Mouse (Mus musculus): ENCODE measurements around the gene Smim17. TPM values are rescaled to one million over a fixed set of nuclear protein-coding genes. Genes with fewer than 3 reads are reported as not detected.
"Not testable (repeated sequence)": the region's sequence is repeated elsewhere in the genome, so short reads cannot be mapped to it uniquely, and the experiment has no call there.

The Smim17 gene
- polyA plus RNA-seq, 1 experiment from 2014 or later, result 0.61 TPM

DNA sequence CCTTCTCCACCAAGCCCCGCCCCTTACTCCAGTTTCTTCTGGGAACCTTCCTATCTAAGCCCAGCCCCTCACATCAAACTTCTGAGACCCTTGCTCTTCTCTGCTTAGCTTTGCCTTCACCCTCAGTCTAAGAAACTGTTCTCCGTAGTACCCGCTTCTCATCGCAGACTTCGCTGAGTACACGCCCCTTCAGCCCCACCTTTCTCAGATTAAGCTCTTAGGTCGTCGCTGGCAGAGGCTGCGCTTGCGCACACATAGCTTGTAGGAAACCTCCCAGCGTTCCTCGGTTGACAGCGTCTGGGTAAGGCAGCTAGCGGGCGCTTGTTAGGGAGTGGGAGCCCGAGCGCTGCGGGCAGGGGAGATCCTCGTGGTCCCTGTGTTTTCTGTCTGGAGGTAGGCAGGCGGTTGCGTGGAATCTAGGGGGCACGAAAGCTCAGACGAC, 35.4 kb upstream of the Smim17 start, which contains the start of gene Zfp78:
Gene Zfp78, plus strand, starts transcription at position 234 of the 442 bp plus-strand sequence.
- H3K36me3 ChIP-seq (ENCODE audit: insufficient read depth), result no peaks in the 10 kb centered on the region
- 0 out of 2 replicates have a peak, but pooled peaks cover 5% of the 10 kb centered on the region for H3K4me1 ChIP-seq (ENCODE audit: insufficient read depth)
- TF ChIP-seq CTCF (IDR thresholded peaks at IDR 0.05; ENCODE audit: low read depth), result peak; percentile 33; the same call in 1 of the 2 replicates
- H3K27ac ChIP-seq (ENCODE audit: low read depth), result peak within 1 kb of the TSS; percentile 86
- under 1% methylated on average over 23 of the region's 23 CpGs for WGBS
- ATAC-seq (ENCODE audit: insufficient read depth) (peak; percentile 86), DNase-seq (peak; percentile 95)
- peak within 1 kb of the TSS; percentile 67 for H3K4me2 ChIP-seq
- no peaks in the 10 kb centered on the region for H3K27me3 ChIP-seq (ENCODE audit: insufficient read depth, low read length)
- no peaks in the 10 kb centered on the region for H3K9me3 ChIP-seq (ENCODE audit: low read depth, low read length)
- H3K4me3 ChIP-seq (ENCODE audit: low read depth, low read length), result peak within 1 kb of the TSS; percentile 56
- peak within 1 kb of the TSS; percentile 63 for H3K9ac ChIP-seq

- H3K4me3 ChIP-seq (ENCODE audit: low read depth, low read length), result no peak overlapping the region
- WGBS, result 68% methylated on average over 1 of the region's 1 CpGs
- no peak overlapping the region for H3K4me2 ChIP-seq
- no peaks in the 10 kb centered on the region for H3K27me3 ChIP-seq (ENCODE audit: insufficient read depth, low read length)
- no peaks in the 10 kb centered on the region for H3K9me3 ChIP-seq (ENCODE audit: low read depth, low read length)
- DNase-seq, result no peak
- no peak overlapping the region for H3K9ac ChIP-seq
- TF ChIP-seq CTCF (IDR thresholded peaks at IDR 0.05; ENCODE audit: low read depth), result no peak
- H3K36me3 ChIP-seq (ENCODE audit: insufficient read depth), result no peaks in the 10 kb centered on the region
- H3K27ac ChIP-seq (ENCODE audit: low read depth), result no peak overlapping the region
- no peak for ATAC-seq (ENCODE audit: insufficient read depth)
- 0 out of 2 replicates have a peak, but pooled peaks cover 5% of the 10 kb centered on the region for H3K4me1 ChIP-seq (ENCODE audit: insufficient read depth)
Measured at GRCm38 (mm10) chr7:6364761-6365160, 33.8 kb upstream of the Smim17 start.

- ATAC-seq (ENCODE audit: insufficient read depth) (no peak), DNase-seq (no peak)
- Histone ChIP-seq H3K36me3 (ENCODE audit: insufficient read depth) (no peaks in the 10 kb centered on the region), H3K27me3 (ENCODE audit: insufficient read depth, low read length) (no peaks in the 10 kb centered on the region), H3K9me3 (ENCODE audit: low read depth, low read length) (no peaks in the 10 kb centered on the region), H3K9ac (no peak overlapping the region), H3K4me1 (ENCODE audit: insufficient read depth) (0 out of 2 replicates have a peak, but pooled peaks cover 5% of the 10 kb centered on the region), H3K4me2 (no peak overlapping the region), H3K4me3 (ENCODE audit: low read depth, low read length) (no peak overlapping the region), H3K27ac (ENCODE audit: low read depth) (no peak overlapping the region)
- no peak for TF ChIP-seq CTCF (IDR thresholded peaks at IDR 0.05; ENCODE audit: low read depth)
- 87% methylated on average over 5 of the region's 5 CpGs for WGBS
Measured at GRCm38 (mm10) chr7:6367185-6367584, 31.3 kb upstream of the Smim17 start.

GRCm38 (mm10) chr7:6368146-6368545, 30.4 kb upstream of the Smim17 start:
- not testable (repeated sequence) for H3K36me3 ChIP-seq (ENCODE audit: insufficient read depth); H3K4me2 ChIP-seq; H3K27ac ChIP-seq (ENCODE audit: low read depth); H3K4me3 ChIP-seq (ENCODE audit: low read depth, low read length); ATAC-seq (ENCODE audit: insufficient read depth); DNase-seq; H3K27me3 ChIP-seq (ENCODE audit: insufficient read depth, low read length); H3K9me3 ChIP-seq (ENCODE audit: low read depth, low read length); H3K4me1 ChIP-seq (ENCODE audit: insufficient read depth); H3K9ac ChIP-seq
- 71% methylated on average over 5 of the region's 5 CpGs for whole genome bisulfite sequencing

DNA sequence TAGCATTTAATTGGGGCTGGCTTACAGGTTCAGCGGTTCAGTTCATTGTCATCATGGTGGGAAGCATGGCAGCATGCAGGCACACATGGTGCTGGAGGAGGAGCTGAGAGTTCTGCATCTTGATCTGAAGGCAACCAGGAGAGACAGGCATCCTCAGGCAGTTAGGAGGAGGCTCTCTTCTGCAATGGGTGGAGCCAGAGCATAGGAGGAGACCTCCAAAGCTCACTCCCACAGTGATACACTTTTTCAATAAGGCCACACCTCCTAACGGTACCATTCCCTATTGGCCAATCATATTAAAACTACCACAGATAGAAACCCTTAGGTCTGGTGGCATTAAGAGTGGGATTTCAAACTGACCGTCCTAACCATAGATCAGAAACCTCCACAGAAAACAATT, 29.1 kb upstream of the Smim17 start:
- Histone ChIP-seq H3K4me1 (ENCODE audit: insufficient read depth) (no peaks in the 10 kb centered on the region), H3K4me2 (no peak overlapping the region), H3K36me3 (ENCODE audit: insufficient read depth) (no peaks in the 10 kb centered on the region), H3K9me3 (ENCODE audit: low read depth, low read length) (no peaks in the 10 kb centered on the region), H3K4me3 (ENCODE audit: low read depth, low read length) (no peak overlapping the region), H3K27ac (ENCODE audit: low read depth) (no peak overlapping the region), H3K27me3 (ENCODE audit: insufficient read depth, low read length) (no peaks in the 10 kb centered on the region), H3K9ac (no peak overlapping the region)
- 81% methylated on average over 3 of the region's 3 CpGs for WGBS
- TF ChIP-seq CTCF (IDR thresholded peaks at IDR 0.05; ENCODE audit: low read depth), result no peak
- DNase-seq (no peak), ATAC-seq (ENCODE audit: insufficient read depth) (no peak)

GRCm38 (mm10) chr7:6372993-6373392, 25.5 kb upstream of the Smim17 start:
- Histone ChIP-seq H3K36me3 (ENCODE audit: insufficient read depth) (no peaks in the 10 kb centered on the region), H3K9me3 (ENCODE audit: low read depth, low read length) (no peaks in the 10 kb centered on the region), H3K4me2 (no peak overlapping the region), H3K9ac (no peak overlapping the region), H3K27me3 (ENCODE audit: insufficient read depth, low read length) (no peaks in the 10 kb centered on the region), H3K4me1 (ENCODE audit: insufficient read depth) (no peaks in the 10 kb centered on the region), H3K27ac (ENCODE audit: low read depth) (no peak overlapping the region), H3K4me3 (ENCODE audit: low read depth, low read length) (no peak overlapping the region)
- no peak for TF ChIP-seq CTCF (IDR thresholded peaks at IDR 0.05; ENCODE audit: low read depth)
- no peak for DNase-seq
- WGBS, result 83% methylated on average over 3 of the region's 3 CpGs
- ATAC-seq (ENCODE audit: insufficient read depth), result no peak

GRCm38 (mm10) chr7:6378441-6378840, 20.1 kb upstream of the Smim17 start:
- Histone ChIP-seq H3K9ac (no peak overlapping the region), H3K27me3 (ENCODE audit: insufficient read depth, low read length) (no peaks in the 10 kb centered on the region), H3K27ac (ENCODE audit: low read depth) (no peak overlapping the region), H3K36me3 (ENCODE audit: insufficient read depth) (no peaks in the 10 kb centered on the region), H3K4me2 (no peak overlapping the region), H3K4me1 (ENCODE audit: insufficient read depth) (0 out of 2 replicates have a peak, but pooled peaks cover 2% of the 10 kb centered on the region), H3K9me3 (ENCODE audit: low read depth, low read length) (no peaks in the 10 kb centered on the region), H3K4me3 (ENCODE audit: low read depth, low read length) (no peak overlapping the region)
- TF ChIP-seq CTCF (IDR thresholded peaks at IDR 0.05; ENCODE audit: low read depth), result no peak
- DNase-seq (no peak), ATAC-seq (ENCODE audit: insufficient read depth) (no peak)
- WGBS, result 84% methylated on average over 8 of the region's 8 CpGs

All from lung, embryonic 14.5 days (tissue).